Mouse (Mus musculus): ENCODE results near the gene Heca.
A peak's percentile ranks its signal among the peaks of the same experiment; 100 is the strongest.
"Not testable (repeated sequence)": the region's sequence is repeated elsewhere in the genome, so short reads cannot be mapped to it uniquely, and the experiment has no call there.

Heca gene

GRCm38 (mm10) chr10:17880724-17881123, 67.1 kb downstream of the Heca start:
- no peak for DNase-seq (ENCODE audit: low spot score in 2 of 2)

GRCm38 (mm10) chr10:17880038-17880437, 67.8 kb downstream of the Heca start:
- no peak for DNase-seq (ENCODE audit: low spot score in 2 of 2)

- no peak for DNase-seq (ENCODE audit: low spot score in 2 of 2)
Observed at GRCm38 (mm10) chr10:17878002-17878919, 69.6 kb downstream of the Heca start.

- peak; percentile 46 to 71 for DNase-seq (ENCODE audit: low spot score in 2 of 2)
Observed at GRCm38 (mm10) chr10:17869822-17870662, 77.8 kb downstream of the Heca start.

GRCm38 (mm10) chr10:17860701-17861480, 87.0 kb downstream of the Heca start:
- DNase-seq (ENCODE audit: low spot score in 2 of 2): no peak

- no peak for DNase-seq (ENCODE audit: low spot score in 2 of 2)
Observed at GRCm38 (mm10) chr10:17857647-17858261, 90.1 kb downstream of the Heca start.

- no peak for DNase-seq (ENCODE audit: low spot score in 2 of 2)
Observed at GRCm38 (mm10) chr10:17844781-17845537, 102.9 kb downstream of the Heca start.

- no peak for DNase-seq (ENCODE audit: low spot score in 2 of 2)
Observed at GRCm38 (mm10) chr10:17842030-17842429, 105.8 kb downstream of the Heca start.

- no peak for DNase-seq (ENCODE audit: low spot score in 2 of 2)
Observed at GRCm38 (mm10) chr10:17836275-17836674, 111.6 kb downstream of the Heca start.

- peak; percentile 52 to 59 for DNase-seq (ENCODE audit: low spot score in 2 of 2)
Observed at GRCm38 (mm10) chr10:17835031-17835430, 112.8 kb downstream of the Heca start.

GRCm38 (mm10) chr10:17831041-17831440, 116.8 kb downstream of the Heca start:
- no peak for DNase-seq (ENCODE audit: low spot score in 2 of 2)

GRCm38 (mm10) chr10:17829205-17829604, 118.7 kb downstream of the Heca start:
- no peak for DNase-seq (ENCODE audit: low spot score in 2 of 2)

- DNase-seq (ENCODE audit: low spot score in 2 of 2): no peak
Observed at GRCm38 (mm10) chr10:17827391-17827790, 120.5 kb downstream of the Heca start.

GRCm38 (mm10) chr10:17820422-17820821, 127.4 kb downstream of the Heca start:
- DNase-seq (ENCODE audit: low spot score in 2 of 2): not testable (repeated sequence)

Measured in heart, adult 9 months (tissue).